Mouse (Mus musculus) left cerebral cortex, adult 9 months (tissue): Measurements from ENCODE around the gene Gm5039.
"Not testable (repeated sequence)": the region's sequence is repeated elsewhere in the genome, so short reads cannot be mapped to it uniquely, and the experiment has no call there.

Source experiments
- DNase-seq, 2 experiments: peaks; one replicate each; pipeline ENCODE4 v3.0.0; 2022; ENCODE audit warnings: low spot score in 2 of 2

The Gm5039 gene

DNA sequence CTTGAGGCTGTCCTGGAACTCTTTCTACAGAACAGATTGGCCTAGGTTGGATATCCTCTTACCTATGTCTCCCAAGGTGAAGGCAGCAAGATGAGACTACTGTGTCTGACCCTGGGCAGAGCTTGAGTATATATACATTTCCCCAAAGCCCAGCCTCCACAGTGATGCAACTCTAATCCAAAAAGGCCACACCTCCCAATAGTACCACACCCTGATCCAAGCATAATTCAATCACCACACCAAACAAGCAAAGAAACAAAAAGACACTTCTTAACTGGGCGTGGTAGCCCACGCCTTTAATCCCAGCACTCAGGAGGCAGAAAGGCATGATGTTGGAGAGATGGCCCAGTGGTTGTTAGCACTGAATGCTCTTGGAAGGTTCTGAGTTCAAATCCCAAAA is at the start of gene Gm5039:
Gene Gm5039, minus strand, starts transcription at position 101 of the 400 bp plus-strand sequence.
- not testable (repeated sequence) for DNase-seq

DNA sequence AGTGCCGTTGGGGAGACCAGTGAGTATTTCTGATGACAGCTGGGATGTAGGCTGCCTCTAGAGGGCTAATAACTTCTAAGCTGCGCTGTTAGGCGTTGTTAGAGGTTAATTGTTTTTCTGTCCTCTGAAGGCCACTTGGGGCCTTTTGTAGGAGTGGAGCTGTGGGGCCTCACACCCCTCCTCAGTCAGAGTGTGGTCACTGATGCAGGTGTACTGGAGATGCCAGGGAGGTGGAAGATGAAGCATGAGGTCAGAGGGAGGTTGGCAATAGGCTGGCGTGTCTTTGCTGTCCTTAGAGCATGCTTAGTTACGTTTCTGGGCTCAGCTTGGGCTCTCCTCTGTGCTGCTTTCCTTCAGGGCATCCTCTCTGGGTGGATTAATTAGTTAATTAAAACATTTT is 48.2 kb upstream of the Gm5039 start:
- no peak for DNase-seq

DNA sequence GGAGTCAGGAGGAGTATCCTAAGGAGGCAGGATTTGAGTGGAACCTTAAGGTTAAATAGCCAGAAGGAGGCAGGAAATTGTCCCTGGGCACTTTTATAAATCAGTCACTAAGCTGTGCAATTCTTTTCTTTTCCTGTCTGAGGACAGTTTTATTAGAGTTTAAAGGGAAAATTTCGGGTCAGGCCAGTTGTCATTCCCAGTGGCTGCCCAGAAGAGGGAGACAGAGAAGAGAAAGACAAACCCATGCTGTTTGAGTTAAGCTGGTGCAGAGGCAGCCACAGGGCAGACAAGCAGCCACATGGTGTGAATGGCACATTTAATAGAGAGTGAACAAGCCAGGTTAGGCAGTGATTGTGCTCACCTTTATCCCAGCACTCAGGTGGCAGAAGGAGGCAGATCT is 46.5 kb upstream of the Gm5039 start:
- not testable (repeated sequence) for DNase-seq

DNA sequence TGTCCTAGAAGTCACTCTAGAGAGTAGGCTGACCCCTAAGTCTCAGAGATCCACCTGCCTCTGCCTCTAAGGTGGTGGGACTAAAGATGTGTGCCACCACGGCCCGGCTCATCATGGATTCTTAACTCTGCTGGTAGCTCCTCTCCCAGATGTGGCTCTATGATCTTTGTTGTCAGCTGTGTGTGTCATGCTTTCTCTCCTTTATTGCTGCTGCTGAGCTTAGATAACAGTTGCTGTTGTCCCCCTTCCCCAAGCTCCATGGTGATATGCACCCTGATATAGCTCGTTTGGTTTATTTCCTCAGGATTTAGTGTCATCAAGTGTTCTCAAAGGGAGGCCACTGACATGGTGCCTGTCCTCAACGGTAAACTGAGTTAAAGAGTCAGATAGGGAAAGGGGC is 45.9 kb upstream of the Gm5039 start:
- DNase-seq: not testable (repeated sequence)

DNA sequence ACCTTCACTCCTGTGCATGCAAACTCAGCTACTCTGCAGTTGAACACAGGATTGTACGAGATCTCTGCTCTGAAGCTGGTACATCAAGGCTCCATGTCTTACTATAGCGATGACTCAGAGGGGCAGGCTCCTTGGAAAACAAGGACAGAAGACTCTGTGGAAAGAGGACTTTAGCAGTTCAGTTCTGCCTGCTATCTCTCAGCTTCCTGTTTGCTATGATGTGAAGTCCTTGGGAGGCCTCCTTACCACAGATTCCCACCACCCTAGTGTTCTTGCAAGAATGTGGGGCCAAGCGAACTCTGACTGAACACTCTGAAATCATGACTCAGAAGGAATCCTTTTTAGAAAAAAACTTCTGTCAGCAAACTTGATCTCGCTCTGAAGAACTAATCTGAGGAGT is 44.8 kb upstream of the Gm5039 start:
- no peak for DNase-seq

DNA sequence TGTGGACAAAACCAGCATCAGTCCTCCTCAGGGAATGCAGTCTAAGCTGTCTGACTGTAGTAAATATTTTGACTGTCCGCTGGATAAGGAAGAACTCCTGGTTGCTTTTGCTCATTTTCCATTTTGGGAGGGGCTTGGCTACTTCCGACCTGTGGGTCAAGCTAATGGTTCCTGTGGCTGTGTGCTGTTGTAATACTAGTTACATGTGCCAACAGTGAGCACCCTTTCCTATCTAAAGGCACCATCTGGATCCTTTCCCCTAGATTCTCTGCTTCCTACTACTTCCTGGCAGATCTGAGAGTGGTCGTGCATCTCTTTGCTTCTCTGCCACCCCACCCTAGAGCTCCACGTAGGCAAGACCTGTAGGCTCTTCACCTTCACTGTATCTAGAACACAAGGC is 43.8 kb upstream of the Gm5039 start:
- DNase-seq: no peak

DNA sequence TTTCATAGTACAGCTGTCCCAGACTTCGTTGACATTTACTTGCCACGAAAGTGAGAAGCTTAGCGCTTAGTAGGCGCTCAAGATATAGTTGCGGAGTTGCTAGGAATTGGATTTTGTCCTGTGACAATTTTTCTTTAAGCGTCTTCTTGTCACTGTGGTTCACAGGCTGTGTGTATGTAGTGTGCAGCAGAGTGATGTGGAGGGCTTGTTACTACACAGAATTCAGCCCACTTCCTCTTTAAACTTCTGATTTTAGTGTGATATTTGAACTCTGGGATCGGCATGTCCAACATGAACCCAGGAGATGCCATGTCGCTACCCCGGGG is 37.3 kb upstream of the Gm5039 start:
- no peak for DNase-seq

DNA sequence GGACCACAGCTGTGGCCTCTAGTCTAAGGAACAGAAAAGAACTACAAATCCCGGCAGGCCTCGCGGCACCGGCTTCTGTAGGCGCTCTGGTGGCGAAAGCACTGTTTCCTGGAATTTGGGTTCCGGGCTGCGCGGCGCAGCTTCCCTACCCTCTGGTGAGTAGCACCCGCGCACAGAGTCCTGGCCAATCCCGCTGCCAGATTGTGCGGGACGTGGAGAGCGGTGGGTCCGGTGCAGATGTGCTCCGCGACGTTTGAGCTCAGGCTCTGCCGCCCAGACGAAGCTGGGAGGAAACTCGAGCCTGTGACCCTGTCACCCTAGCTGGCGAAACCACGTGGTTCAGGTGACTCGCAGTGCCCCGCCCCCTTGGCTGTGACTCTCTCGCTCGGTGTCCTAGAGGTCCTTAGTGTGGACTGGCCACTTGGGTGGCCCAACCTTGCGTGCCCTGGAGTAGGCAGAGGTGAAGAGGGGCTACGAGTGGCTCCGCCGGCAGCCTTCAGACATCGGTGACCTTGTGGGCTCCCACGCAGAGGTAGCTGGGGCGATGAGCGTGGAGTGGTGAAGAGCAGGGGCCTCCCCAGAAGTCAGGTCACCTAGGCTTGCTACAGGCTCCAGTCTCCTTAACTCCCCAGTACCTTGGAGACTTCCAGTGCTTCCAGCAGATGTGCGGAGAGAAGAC is 36.8 kb upstream of the Gm5039 start, which contains the start of gene Adck1:
Gene Adck1, plus strand, starts transcription at position 114 of the 679 bp plus-strand sequence.
- peak; percentile 85 to 95 for DNase-seq

DNA sequence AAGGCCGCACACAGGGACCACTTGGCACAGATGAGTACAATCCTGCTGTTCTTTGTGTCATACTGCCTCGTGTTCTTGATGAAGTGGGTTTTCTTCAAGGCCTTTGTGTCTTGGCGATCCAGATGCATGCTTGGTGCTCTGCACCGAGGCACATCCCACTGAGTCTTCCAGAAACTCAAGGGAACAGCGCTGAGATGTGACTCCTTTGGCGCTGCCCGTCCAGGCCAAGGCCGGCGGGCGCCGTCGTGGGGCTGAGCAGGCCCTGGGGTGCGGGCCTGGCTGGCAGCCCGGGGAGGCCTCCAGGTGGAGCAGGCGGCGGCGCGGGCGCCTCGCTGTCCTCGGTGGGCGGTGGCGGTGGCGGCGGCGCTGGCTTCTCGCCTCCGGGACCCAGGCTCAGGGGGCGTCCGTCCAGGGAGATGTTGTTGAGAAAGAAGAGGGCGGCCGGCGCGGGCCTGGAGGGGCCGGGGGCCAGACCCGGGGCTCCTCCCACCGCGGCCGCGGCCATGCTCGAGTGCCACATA is 30.4 kb upstream of the Gm5039 start:
- no peak for DNase-seq

DNA sequence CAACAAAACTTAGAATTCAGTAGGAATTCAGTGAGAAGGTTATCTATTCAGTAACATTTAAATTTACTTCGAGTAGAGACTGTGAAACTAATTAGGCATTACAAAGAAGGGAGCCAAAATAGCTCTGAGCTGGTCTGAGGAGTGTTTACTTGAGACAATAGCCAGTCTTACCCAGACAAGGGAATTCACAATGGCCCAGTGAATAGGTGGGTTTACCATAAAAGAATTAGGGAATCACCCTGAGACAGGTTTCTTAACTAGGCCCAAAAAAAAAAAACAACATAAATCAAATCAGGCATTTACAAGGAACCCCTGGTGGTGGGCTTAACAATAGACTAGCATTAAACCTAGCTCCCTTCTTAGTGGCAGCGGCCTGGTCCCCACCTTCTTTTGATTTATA is 17.5 kb upstream of the Gm5039 start:
- not testable (repeated sequence) for DNase-seq

DNA sequence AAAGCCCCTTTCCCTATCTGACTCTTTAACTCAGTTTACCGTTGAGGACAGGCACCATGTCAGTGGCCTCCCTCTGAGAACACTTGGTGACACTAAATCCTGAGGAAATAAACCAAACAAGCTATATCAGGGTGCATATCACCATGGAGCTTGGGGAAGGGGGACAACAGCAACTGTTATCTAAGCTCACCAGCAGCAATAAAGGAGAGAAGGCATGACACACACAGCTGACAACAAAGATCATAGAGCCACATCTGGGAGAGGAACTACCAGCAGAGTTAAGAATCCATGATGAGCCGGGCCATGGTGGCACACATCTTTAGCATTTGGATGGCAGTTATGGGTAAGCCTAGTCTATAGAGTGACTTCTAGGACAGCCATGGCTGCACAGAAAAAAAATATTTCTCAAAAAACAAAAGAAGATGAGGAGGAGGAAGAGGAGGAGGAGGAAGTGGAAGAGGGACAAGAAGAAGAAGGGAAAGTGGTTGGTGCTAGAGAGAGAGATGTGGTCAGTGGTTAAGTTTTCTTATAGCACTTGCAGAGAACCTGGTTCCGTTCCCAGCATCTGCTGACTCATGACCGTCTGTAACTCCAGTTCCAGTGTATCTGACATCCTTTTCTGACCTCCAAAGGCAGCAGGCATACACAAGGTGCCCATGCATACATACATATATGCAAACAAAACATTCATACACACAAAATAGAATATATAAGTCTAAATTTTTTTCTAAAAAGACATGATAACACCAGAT is 13.0 kb upstream of the Gm5039 start:
- not testable (repeated sequence) for DNase-seq

DNA sequence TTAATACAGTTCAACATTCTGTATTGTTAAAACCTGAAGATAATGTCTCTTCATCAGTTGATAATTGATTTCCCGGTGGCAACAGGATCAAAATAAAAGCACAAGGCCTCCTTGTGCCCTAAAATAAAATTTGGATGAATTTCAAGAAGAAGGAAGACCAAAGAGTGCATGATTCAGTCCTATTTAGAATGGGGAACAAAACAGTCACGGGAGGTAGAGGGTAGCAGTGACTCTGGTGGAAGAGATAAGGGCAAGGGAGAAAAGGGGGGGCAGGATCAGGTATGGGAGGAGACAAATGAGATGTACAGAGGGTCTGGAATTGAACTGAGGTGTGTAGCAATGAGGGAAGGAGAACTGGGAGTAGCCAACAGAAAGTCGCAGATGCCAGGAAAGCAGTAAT is 9.3 kb downstream of the Gm5039 start:
- no peak for DNase-seq

DNA sequence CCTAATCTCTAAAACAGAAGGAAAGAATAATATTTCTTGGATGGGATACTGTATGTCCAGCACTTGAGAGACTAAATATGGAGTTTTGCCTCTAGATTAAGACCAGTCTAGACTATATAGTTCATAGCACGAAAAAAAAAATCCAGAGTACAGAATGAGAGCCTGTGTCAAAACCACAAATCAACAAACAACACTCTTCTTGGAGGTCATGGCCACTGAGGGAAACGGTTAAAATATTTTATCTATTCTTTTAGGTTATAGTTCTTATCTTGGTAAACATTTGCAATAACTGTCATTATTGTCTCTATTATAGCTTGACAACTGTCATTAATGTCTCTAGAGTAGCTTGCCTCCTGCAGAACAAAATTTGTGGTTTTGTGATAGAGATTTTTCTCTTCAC is 26.7 kb downstream of the Gm5039 start:
- DNase-seq: not testable (repeated sequence)

DNA sequence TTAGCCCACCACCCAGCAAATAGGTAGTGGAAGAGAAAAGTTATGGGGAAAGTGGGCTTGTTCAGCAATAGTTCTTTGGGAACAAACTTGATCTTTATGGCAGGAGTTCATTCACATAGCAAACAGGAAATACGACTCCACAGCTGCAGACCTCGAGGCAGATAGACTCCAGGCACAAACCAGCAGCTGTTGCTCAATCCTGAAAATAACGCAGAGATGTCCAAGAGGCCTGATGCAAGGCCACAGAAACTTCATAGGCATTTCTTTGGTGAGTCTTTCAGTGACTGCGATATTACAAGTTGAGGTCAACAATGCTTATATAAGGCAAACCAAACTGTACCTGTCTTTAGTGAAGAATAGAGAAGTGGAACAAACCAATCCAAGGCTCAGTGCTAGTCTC is 30.7 kb downstream of the Gm5039 start:
- not testable (repeated sequence) for DNase-seq

DNA sequence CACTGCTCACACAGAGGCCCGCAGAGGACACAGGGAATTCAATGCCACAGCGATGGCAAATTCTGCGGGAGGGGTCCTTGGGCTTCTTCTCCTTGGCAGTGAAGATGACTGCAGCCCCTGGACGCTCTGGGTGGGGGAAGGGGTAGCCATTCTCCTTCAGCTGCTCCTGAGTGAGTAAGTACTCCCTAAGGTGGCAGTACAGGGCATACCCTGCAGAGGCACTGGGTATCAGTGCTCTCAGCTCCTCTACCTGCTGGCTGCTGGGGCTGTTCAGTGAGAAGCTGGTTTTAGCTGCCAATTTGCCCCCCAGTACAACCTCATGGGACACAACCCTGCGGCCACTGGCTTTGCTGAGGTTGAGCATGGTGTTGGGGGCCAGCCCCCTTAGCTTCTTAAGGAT is 38.6 kb downstream of the Gm5039 start:
- not testable (repeated sequence) for DNase-seq

DNA sequence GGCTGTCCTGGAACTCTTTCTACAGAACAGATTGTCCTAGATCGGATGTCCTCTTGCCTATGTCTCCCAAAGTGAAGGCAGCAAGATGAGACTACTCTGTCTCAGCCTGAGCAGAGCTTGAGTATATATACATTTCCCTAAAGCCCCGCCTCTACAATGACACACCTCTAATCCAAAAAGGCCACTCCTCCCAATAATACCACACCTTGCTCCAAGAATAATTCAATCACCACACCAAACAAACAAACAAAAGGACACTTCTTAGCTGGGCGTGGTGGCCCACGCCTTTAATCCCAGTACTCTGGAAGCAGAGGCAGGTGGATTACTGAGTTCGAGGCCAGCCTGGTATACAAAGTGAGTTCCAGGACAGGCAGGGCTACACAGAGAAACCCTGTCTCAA is 49.4 kb downstream of the Gm5039 start, which contains the start of gene Gm5662:
Gene Gm5662, minus strand, starts transcription at position 101 of the 400 bp plus-strand sequence.
- not testable (repeated sequence) for DNase-seq
